Mouse (Mus musculus) left cerebral cortex, adult 18-20 months (tissue): ENCODE data around the gene Erbb2. TPM values are rescaled to one million over a fixed set of nuclear protein-coding genes. Genes with fewer than 3 reads are reported as not detected.
"Not testable (repeated sequence)": the region's sequence is repeated elsewhere in the genome, so short reads cannot be mapped to it uniquely, and the experiment has no call there.

Experiments
- DNase-seq, 2 experiments: peaks; one replicate each; pipeline ENCODE4 v3.0.0; 2021 to 2022; ENCODE audit warnings: low spot score in 2 of 2, mixed read lengths in 1 of 2
- long read RNA-seq, 2 experiments: library from polyadenylated mRNA; stranded (forward); transcript quantifications; one replicate each; pipeline ENCODE4 v2.0.0; 2021
- total RNA-seq, 2 experiments: library from RNA; stranded (reverse); gene quantifications; 2 replicates each; pipeline ENCODE4 v1.2.3; 2021

Gene Erbb2
- total RNA-seq = 1 to 10 TPM; 2.0 to 2.2 TPM
- long read RNA-seq, experiment 1, partial matches to known transcripts = 0 of 2 reads
- long read RNA-seq, experiment 1, other reads (novel, unspliced or antisense) = 2 of 2 reads
- long read RNA-seq, experiment 2, partial matches to known transcripts = 0 of 1 reads
- long read RNA-seq, experiment 2, other reads (novel, unspliced or antisense) = 1 of 1 reads

- DNase-seq = no peak
Observed at GRCm38 (mm10) chr11:98412273-98412796, at the start of gene Erbb2. TSS of gene Erbb2 (plus strand) at chr11:98412470.

DNA sequence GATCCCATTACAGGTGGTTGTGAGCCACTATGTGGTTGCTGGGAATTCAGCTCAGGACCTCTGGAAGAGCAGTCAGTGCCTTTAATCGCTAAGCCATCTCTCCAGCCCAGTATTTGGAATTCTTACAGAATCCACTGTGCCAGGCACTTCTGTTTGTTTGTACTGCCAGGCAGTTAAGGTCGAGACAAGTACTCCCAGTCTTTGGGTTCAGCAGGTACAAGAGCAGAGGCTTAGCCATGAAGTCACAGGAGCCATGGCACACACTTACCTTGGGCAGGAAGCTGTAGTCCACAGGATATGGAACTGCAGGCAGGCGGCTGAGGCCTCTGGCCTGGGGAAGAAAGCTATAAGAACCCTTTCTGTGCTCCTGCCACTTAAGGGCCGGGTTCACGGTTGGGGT lies 48.5 kb upstream of the Erbb2 start:
- no peak for DNase-seq

GRCm38 (mm10) chr11:98364410-98364809 lies 47.9 kb upstream of the Erbb2 start:
- no peak for DNase-seq

- no peak for DNase-seq
Observed at GRCm38 (mm10) chr11:98366290-98366689, 46.0 kb upstream of the Erbb2 start.

GRCm38 (mm10) chr11:98367171-98367862 lies 45.0 kb upstream of the Erbb2 start:
- DNase-seq = peak in 1 of 2 experiments; percentile 72

- no peak for DNase-seq
Observed at GRCm38 (mm10) chr11:98367863-98368186, 44.4 kb upstream of the Erbb2 start.

GRCm38 (mm10) chr11:98369337-98369736 lies 42.9 kb upstream of the Erbb2 start:
- no peak for DNase-seq

- DNase-seq = no peak
Observed at GRCm38 (mm10) chr11:98370588-98370987, 41.7 kb upstream of the Erbb2 start.

DNA sequence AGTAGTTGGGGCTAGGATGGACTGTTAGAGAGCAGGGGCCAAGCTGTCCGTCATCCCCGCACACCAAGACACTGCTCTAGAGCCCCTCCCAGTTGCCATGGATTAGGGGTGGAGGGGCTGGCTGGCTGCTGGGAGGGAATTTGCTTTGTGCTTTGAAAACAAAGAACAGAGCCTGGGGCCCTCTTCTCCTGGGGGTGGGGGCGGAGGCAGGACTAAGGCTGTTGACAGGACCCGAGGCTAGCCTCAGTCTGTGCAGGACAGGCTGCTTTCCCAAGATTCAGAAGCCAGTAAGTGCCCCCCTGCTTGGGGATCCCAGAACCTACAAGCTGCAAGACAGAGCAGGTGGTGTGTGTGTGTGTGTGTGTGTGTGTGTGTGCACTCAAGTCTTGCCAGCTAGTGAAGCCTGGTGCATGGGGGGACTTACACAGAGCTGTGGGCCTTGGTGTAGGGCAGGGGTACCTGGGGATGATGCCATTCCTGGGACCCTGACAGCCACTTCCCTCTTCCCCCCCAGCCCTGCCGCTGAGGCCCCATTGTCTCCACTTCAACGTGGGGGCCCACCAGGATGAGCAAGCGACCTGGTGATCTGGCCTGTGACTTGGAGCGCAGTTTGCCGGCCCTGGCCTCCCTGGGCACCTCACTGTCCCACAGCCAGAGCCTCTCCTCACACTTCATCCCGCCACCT lies 40.6 kb upstream of the Erbb2 start:
- DNase-seq = no peak

GRCm38 (mm10) chr11:98372406-98372805 lies 39.9 kb upstream of the Erbb2 start:
- peak in 1 of 2 experiments; percentile 76 for DNase-seq

DNA sequence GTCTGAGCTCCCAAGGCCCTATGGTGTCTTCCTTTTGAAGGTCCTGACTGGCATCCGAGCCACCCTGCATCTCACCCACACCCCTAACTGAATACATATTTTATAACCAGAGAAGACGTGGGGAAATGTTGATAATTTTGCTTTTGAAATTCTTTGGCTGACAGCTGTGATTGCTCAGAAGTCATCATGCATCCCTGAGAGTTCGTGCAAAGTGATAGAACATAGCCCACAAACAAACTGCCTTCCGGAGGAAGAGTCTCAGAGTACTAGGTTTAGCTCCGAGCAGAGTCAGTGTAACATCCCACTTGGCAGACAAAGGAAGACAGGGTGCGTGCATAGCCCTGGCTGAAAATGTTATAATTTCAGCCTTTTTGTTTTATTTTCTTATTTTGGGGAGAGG lies 39.0 kb upstream of the Erbb2 start:
- no peak for DNase-seq

DNA sequence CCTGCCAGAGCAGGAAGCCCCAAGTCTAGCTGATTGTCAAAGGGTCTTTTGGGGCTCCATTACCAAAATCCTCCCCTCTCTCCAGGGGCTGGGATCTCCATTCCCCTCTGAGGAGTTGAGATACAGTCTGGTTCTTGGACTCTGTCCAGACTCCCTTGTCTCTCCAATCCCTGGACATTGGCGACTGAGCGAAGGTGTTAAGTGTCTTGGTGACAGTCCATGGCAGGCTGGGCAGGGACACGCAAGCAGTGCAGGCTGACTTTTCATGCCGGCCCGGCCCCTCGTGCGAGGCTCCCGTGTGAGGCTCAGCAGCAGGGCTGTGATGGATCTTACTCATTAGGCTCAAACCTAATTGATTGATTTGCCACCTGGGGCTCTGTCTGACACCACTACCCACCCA lies 38.0 kb upstream of the Erbb2 start:
- no peak for DNase-seq

DNA sequence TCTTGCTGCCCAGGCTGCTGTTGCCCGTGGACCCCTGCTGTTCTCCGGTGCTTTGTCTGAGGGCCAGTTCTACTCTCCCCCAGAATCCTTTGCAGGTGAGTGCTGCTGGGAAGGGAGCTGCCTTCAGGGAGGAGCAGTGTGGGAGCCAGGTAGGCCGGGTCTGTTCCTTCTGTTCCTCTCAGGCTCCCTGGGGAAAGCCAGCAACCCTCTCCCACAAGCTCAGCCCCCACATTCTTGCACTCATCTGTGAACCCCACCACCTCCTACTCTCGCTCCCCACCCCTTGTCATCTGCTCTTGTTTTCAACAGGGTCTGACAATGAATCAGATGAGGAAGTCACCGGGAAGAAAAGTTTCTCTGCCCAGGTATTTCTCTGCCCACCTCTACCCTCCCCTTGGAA lies 35.5 kb upstream of the Erbb2 start:
- no peak for DNase-seq

DNA sequence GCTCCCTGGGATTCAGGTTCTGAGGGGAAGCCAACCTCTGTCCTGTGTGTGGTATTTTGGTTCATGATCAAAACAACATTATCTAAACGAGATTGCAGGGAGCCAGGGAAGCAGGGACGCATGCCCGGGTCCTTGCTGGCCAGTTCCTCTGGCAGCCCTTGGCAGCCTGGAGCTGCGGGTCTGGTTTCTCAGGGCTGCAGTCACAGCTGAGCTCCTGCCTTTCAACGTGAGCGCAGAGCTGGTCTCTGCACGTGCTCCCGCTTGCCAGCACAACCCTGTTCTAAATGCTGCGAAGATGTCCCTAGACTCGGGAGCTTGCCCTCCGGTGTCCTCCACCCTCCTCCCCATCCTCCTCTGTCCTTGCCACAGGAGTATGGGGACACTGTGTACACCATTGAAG lies 34.5 kb upstream of the Erbb2 start:
- DNase-seq = no peak

DNA sequence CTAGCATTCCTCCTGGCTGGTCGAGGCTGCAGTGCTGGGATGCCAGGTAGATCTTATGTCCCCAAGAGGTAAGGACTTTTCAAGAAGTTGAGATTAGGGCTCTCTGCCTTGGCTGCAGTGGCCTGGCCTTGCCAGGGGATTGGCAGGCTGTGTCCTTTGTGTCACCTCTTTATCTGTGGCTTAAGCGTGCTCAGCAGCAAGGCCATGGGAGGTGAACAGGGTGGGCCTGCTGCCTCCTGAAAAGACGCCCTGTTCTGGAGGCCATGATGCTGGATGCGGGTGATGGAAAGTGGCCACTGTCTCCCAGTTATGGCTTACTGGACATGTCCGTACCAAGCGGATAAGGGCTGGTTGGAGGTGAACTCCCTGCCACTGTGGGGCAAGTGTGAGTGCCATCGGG lies 32.9 kb upstream of the Erbb2 start:
- no peak for DNase-seq

GRCm38 (mm10) chr11:98380106-98380505 lies 32.2 kb upstream of the Erbb2 start:
- no peak for DNase-seq

GRCm38 (mm10) chr11:98381651-98382050 lies 30.6 kb upstream of the Erbb2 start:
- DNase-seq = no peak

DNA sequence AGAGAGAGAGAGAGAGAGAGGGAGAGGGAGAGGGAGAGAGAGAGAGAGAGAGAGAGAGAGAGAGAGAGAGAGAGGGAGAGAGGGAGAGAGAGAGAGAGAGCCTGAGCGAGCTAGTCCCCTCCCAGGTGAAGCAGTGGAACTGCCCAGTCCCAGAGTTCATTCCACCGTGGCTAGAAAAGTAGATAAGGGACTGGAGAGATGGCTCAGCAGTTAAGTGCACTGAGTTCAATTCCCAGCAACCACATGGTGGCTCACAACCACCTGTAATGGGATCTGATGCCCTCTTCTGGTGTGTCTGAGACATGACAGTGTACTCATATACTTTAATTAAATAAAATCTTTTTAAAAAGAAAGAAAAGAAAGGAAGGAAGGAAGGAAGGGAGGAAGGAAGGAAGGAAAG lies 29.9 kb upstream of the Erbb2 start:
- not testable (repeated sequence) for DNase-seq

GRCm38 (mm10) chr11:98383261-98384030 lies 28.8 kb upstream of the Erbb2 start, which contains the start of gene Tcap:
TSS of gene Tcap (plus strand) at chr11:98383811.
- no peak for DNase-seq

DNA sequence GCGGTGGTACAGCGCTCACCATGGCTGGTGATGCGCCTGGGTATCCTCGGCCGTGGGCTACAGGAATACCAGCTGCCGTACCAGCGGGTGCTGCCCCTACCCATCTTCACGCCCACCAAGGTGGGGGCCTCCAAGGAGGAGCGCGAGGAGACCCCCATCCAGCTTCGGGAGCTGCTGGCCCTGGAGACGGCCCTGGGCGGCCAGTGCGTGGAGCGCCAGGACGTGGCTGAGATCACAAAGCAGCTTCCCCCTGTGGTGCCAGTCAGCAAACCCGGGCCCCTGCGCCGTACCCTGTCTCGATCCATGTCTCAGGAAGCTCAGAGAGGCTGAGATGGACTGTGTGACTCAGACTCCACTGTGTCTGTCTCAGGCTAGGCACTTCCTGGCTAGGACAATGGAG lies 28.1 kb upstream of the Erbb2 start:
- DNase-seq = no peak
